Mouse (Mus musculus) embryonic fibroblast, embryonic 13.5 days (primary cell): ENCODE measurements around the gene Retnlg. TPM values are rescaled to one million over a fixed set of nuclear protein-coding genes. Genes with fewer than 3 reads are reported as not detected.

Experiments used
- H3K27ac ChIP-seq: 2 replicates; pipeline ENCODE4 v1.5.1; 2012; ENCODE audit warnings: low read length, control low read depth, inconsistent platforms; ENCODE audit not compliant: insufficient read depth
- H3K4me1 ChIP-seq: 2 replicates; pipeline ENCODE4 v1.6.1; 2011; ENCODE audit warnings: low read length; ENCODE audit not compliant: control insufficient read depth, insufficient read depth
- H3K4me3 ChIP-seq: 2 replicates; pipeline ENCODE4 v1.5.1; 2011; ENCODE audit warnings: mild to moderate bottlenecking, control low read depth, low read length; ENCODE audit not compliant: insufficient read depth
- CTCF ChIP-seq: IDR thresholded peaks from 2 replicates; pipeline ENCODE4 v1.5.1; 2011; ENCODE audit warnings: mild to moderate bottlenecking, control low read depth, low read length, moderate library complexity, borderline replicate concordance; ENCODE audit not compliant: insufficient read depth
- POLR2A ChIP-seq: IDR thresholded peaks from 2 replicates; pipeline ENCODE4 v1.6.1; 2011; ENCODE audit warnings: low read depth, mild to moderate bottlenecking, control low read depth, low read length, moderate library complexity
- polyA plus RNA-seq: library from polyadenylated mRNA; stranded (reverse); fragments of >200 nt; gene quantifications from 2 replicates; pipeline ENCODE4 v1.2.4, GENCODE M21; 2011; ENCODE audit warnings: low read depth; ENCODE audit not compliant: missing spikeins, insufficient read length

Gene Retnlg
- polyA plus RNA-seq, 1 experiment = not detected

DNA sequence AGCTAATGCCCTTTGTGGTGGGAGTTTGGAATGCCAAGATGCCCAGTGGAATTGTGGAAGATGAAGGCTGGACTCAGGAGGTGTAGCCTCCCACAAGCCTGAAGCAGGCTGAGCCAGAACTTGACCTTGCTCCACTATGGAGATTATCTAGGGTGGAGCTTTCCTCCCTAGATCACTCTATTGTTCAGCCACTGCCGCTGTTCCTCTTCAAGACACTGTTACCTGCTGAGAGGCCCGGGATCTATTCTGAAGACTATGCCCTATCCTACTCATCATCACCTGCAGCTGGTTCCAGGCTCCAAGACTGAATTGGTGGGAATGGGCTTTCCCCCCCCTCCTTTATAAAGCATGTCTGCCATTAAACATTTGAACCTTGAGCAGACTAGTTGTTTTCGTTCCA, 2.8 kb upstream of the Retnlg start:
- no peak for TF ChIP-seq POLR2A
- no peak for TF ChIP-seq CTCF
- Histone ChIP-seq H3K4me1 (peaks cover 4% of the 10 kb centered on the region; the same call in 1 of the 2 replicates), H3K27ac (no peak overlapping the region), H3K4me3 (no peak overlapping the region)

DNA sequence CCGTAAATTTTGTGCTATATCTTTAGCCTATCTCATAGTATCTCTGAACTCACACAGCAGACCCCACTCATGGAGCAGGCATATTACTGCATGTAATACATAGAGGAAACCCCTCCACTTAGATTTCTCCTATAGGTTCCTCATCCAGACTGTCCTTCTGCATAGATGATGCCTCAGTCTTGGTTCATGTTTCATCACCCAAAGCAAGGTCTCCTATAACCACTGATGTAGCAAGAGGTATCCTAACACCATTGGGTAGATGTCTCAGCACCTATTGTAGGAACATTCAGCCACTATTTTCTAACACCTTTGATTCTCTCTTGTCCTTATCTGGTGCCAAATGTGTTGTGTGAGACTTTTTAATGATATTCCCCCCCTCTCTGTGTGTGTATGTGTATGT, 667 bp upstream of the Retnlg start:
- TF ChIP-seq CTCF = no peak
- TF ChIP-seq POLR2A = no peak
- Histone ChIP-seq H3K27ac (no peak overlapping the region), H3K4me1 (no peaks in the 10 kb centered on the region), H3K4me3 (no peak overlapping the region)

DNA sequence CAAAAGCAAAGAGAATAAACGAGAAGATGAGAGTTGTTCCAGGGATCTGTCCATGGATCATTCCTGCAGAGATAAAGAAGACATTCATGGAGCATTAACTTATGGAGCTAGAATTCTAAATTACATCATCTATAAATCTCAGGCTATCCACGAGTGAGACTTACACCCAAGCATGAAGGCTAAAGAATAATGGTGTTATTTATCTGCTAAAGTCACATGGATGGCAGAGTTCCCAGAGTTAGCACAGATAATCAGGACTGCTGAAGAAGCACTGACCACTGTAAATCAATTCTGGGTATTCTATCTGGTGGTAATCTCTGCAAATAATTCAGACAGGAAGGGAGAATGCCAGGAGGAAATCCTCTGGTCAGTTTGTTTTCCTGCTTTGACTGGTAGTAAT, 18.3 kb downstream of the Retnlg start:
- TF ChIP-seq CTCF = no peak
- TF ChIP-seq POLR2A = no peak
- Histone ChIP-seq H3K27ac (no peak overlapping the region), H3K4me3 (no peak overlapping the region), H3K4me1 (no peaks in the 10 kb centered on the region)

DNA sequence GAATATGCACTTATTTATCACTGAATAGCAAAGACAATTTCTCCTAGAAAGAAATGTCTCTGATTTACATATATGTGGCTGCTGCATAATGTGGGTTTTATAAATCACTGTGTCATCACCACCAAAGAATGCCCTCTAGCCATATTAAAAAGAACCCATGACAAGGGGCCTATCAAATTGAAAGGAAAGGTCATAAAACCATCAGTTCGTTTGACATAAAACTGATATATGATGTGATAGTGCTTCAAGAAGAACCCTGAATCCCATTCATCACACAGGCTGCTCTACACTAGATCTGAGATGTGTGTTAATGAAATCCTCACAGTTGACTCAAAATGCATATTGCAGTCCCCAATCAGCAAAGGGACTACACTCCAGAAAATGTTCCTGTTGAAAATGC, 27.4 kb downstream of the Retnlg start:
- TF ChIP-seq CTCF (no peak), POLR2A (no peak)
- Histone ChIP-seq H3K27ac (no peak overlapping the region), H3K4me1 (no peaks in the 10 kb centered on the region), H3K4me3 (no peak overlapping the region)

DNA sequence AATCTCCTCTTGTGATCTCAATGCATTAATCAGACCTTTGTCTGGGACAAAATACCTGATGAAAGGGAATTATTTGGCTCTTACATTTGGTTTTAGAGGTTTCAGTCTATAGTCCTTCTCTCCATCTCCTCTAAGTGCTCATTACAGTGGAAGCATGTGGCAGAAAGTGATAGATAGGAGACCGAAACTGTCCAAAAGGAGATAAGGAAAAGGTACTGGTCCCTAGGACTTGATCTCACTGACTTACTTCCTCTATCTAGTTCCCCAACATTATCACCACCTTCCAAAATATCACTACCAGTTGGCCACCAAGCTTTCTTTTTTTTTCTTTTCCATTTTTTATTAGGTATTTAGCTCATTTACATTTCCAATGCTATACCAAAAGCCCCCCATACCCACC, 38.8 kb downstream of the Retnlg start:
- H3K27ac ChIP-seq = no peak overlapping the region
- TF ChIP-seq POLR2A = no peak
- no peak for TF ChIP-seq CTCF

DNA sequence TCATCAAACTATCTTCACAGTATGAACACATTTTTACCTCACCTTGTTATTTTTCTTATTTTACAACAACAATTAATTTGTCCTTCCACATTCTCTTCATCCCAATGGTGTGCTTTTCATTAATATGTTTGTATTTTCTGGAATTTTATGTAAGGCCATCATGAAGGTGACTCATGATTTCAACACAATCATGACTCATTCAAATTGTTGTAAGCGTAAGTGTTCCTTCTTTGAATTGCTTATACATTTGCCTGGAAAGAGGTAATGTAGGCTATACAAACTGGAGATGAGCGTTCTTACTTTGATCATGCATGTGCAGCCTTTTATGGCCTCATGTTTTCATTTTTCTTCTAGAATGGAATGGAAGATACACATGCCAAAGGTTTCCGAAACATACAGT, 40.8 kb downstream of the Retnlg start:
- TF ChIP-seq POLR2A (no peak), CTCF (no peak)
- H3K4me3 ChIP-seq = no peak overlapping the region
- H3K27ac ChIP-seq = no peak overlapping the region
- no peaks in the 10 kb centered on the region for H3K4me1 ChIP-seq

More for the DNA sequence above, 38.8 kb downstream of the Retnlg start:
- no peak overlapping the region for H3K4me3 ChIP-seq
- no peaks in the 10 kb centered on the region for H3K4me1 ChIP-seq

DNA sequence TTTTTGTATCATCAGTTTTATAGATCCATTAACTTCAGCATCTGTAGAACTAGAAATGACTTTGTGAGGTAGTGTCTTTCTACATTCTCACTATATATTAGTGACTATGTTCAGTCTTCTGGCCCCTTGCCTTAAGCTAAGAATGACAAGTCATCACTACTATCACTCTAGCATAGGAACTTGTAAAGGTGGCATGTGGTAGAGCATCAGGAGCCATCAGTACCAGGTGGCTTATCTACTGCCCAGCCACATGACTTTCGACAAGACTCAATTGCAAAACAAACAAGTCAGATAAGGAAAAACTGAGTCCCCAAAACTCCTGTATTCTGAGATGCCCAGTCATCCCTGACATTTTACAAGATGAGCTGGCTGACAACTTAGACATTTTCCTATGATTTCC, 51.3 kb downstream of the Retnlg start:
- Histone ChIP-seq H3K4me3 (no peak overlapping the region), H3K27ac (no peak overlapping the region), H3K4me1 (no peaks in the 10 kb centered on the region)
- TF ChIP-seq POLR2A (no peak), CTCF (no peak)

Other genes with a start within 250 kb of the Retnlg start
- gene Trat1, start 100.6 kb upstream of the Retnlg start, polyA plus RNA-seq = not detected in 2 replicates
- gene Retnlb, start 55.8 kb upstream of the Retnlg start, polyA plus RNA-seq = not detected in 2 replicates
- not detected in 2 replicates for gene Retnla, start 30.1 kb upstream of the Retnlg start, polyA plus RNA-seq
- gene Dzip3, start 121.5 kb downstream of the Retnlg start, polyA plus RNA-seq = 28.1 and 39.7 TPM in 2 replicates
- gene Cip2a, start 121.6 kb downstream of the Retnlg start, polyA plus RNA-seq = 43.8 and 67.7 TPM in 2 replicates
- gene Myh15, start 184.9 kb downstream of the Retnlg start, polyA plus RNA-seq = not detected in 2 replicates